Mouse (Mus musculus): ENCODE measurements around the gene Hapln2.

DNA sequence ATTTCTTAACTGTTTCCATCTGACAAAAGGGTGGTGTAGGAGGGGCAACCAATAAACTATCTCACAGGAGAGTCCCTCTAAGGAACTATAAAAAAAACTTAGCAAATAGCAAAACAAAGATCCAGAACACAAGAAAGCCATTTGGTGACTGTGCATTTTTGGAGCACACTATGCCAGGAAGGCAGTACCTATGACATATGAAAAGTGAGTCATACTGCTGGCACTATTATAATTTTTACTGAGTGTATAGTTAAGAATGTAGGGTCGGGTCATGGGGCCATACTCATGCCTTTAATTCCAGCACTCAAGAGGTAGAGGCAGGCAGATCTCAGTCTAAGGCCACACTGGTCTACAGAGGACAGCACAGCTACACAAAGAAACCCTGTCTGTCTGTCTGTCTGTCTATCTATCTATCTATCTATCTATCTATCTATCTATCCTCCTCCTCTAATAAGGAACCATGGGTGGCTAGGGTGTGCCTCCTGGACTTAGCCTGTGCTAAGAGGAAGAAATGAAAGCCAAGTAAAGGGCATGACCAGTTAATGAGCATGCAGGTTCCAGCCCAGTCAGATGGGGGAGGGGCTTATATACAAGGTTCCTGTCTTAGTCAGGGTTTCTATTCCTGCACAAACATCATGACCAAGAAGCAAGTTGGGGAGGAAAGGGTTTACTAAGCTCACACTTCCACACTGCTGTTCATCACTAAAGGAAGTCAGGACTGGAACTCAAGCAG lies 8.3 kb upstream of the Hapln2 start:
- TF ChIP-seq CTCF (IDR thresholded peaks at IDR 0.05; ENCODE audit: extremely low read depth, insufficient read depth, insufficient read length, insufficient replicate concordance), result no peak
- TF ChIP-seq POLR2A (IDR thresholded peaks at IDR 0.05; ENCODE audit: low read depth, low read length), result no peak

Measured in spleen, adult 2 months (tissue).